Mouse (Mus musculus) heart, embryonic 15.5 days (tissue): ENCODE data around the gene Gm14685. TPM values are rescaled to one million over a fixed set of nuclear protein-coding genes. Genes with fewer than 3 reads are reported as not detected.
"Not testable (repeated sequence)": the region's sequence is repeated elsewhere in the genome, so short reads cannot be mapped to it uniquely, and the experiment has no call there.

Experiments used
- ATAC-seq: fragments of 200-750 bp; cut with Nextera tagmentation; replicated peaks from 2 replicates; pipeline ENCODE4 v1.8.0; 2017; ENCODE audit warnings: low read depth, moderate TSS enrichment; ENCODE audit not compliant: insufficient number of reproducible peaks, insufficient read depth, low FRiP score
- H3K27ac ChIP-seq: fragments of 300-500 bp; sonication (generic); 2 replicates; pipeline ENCODE4 v1.5.1; 2015; ENCODE audit warnings: mild to moderate bottlenecking, inconsistent platforms
- H3K27me3 ChIP-seq: fragments of 300-500 bp; sonication (generic); 2 replicates; pipeline ENCODE4 v1.6.1; 2015; ENCODE audit warnings: inconsistent platforms
- H3K36me3 ChIP-seq: fragments of 300-500 bp; sonication (generic); 2 replicates; pipeline ENCODE4 v1.6.1; 2015; ENCODE audit warnings: mild to moderate bottlenecking, inconsistent platforms
- H3K4me1 ChIP-seq: fragments of 300-500 bp; sonication (generic); replicated peaks from 2 replicates; pipeline ENCODE4 v1.6.1; 2015; ENCODE audit warnings: inconsistent platforms
- H3K4me2 ChIP-seq: fragments of 300-500 bp; sonication (generic); 2 replicates; pipeline ENCODE4 v1.6.1; 2015; ENCODE audit warnings: inconsistent platforms, mild to moderate bottlenecking, moderate library complexity
- H3K4me3 ChIP-seq: fragments of 300-500 bp; sonication (generic); 2 replicates; pipeline ENCODE4 v1.5.1; 2015; ENCODE audit warnings: mild to moderate bottlenecking, inconsistent platforms
- H3K9ac ChIP-seq: fragments of 300-500 bp; sonication (generic); 2 replicates; pipeline ENCODE4 v1.6.1; 2015; ENCODE audit warnings: mild to moderate bottlenecking, inconsistent platforms
- H3K9me3 ChIP-seq: fragments of 300-500 bp; sonication (generic); replicated peaks from 2 replicates; pipeline ENCODE4 v1.6.1; 2016; ENCODE audit warnings: inconsistent platforms
- WGBS: fragments of 180-500 bp; shearing (Covaris S2); methylation state at CpG from one replicate; pipeline ENCODE4 v1.1.7; 2015; ENCODE audit warnings: mixed read lengths; 5-methylcytosine and 5-hydroxymethylcytosine counted together
- polyA plus RNA-seq: library from polyadenylated mRNA; unstranded; fragments of >200 nt; fragmentation: Nextera tagmentation; extraction: Ambion mirVana; gene quantifications from 2 replicates; pipeline ENCODE4 v1.2.1, GENCODE M21; 2015

Gm14685 gene
- not detected in 2 replicates for polyA plus RNA-seq

DNA sequence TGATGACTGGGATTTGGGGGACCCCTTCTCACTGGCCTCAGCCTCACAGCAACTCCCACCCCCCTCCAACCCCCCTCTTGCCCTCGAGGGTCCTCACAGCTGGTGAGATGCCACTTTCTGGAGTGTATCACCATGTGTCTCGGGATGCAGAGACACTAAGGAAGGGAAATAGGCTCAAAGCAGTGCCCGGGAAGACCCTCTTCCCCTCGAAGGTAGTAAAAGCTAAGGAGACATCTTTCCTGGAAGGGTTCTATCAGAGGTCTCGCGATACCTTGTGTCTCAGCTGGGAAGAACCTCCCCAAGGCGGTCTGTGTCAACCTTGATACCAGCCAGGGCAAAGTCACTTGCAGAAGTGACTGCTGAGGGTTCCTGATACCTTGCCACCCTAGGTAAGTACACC, at the start of gene Gm14685:
Gene Gm14685 (plus strand): TSS at position 301 of the 400 bp plus-strand sequence.
- H3K9ac ChIP-seq, H3K36me3 ChIP-seq, H3K4me3 ChIP-seq, H3K4me2 ChIP-seq, H3K27me3 ChIP-seq, H3K9me3 ChIP-seq, ATAC-seq, H3K27ac ChIP-seq, H3K4me1 ChIP-seq: not testable (repeated sequence)
- WGBS: no CpG with 5 or more reads among the region's 7 CpGs

- H3K9me3 ChIP-seq, H3K4me2 ChIP-seq, H3K4me1 ChIP-seq, H3K4me3 ChIP-seq, H3K36me3 ChIP-seq, H3K27me3 ChIP-seq, ATAC-seq, H3K9ac ChIP-seq, H3K27ac ChIP-seq: not testable (repeated sequence)
- 75% methylated on average over 19 of the region's 19 CpGs for WGBS
These were observed 34.4 kb upstream of the Gm14685 start, which contains the start of gene Xlr4a for GRCm38 (mm10) chrX:73082267-73083055. Gene Xlr4a, minus strand, starts transcription at chrX:73082478.

- not testable (repeated sequence) for H3K36me3 ChIP-seq, H3K4me1 ChIP-seq, H3K27me3 ChIP-seq, ATAC-seq, H3K9ac ChIP-seq, H3K4me3 ChIP-seq, H3K9me3 ChIP-seq, H3K27ac ChIP-seq, H3K4me2 ChIP-seq
- 69% methylated on average over 13 of the region's 13 CpGs for WGBS
These were observed 19.8 kb upstream of the Gm14685 start, which contains the start of gene Xlr3a for GRCm38 (mm10) chrX:73096941-73097508. Gene Xlr3a, minus strand, starts transcription at chrX:73097095.

GRCm38 (mm10) chrX:73122859-73123829, 6.3 kb downstream of the Gm14685 start:
- no CpG with 5 or more reads among the region's 12 CpGs for WGBS
- not testable (repeated sequence) for H3K4me3 ChIP-seq, H3K9ac ChIP-seq, H3K4me1 ChIP-seq, H3K4me2 ChIP-seq, ATAC-seq, H3K27ac ChIP-seq, H3K9me3 ChIP-seq, H3K36me3 ChIP-seq, H3K27me3 ChIP-seq

DNA sequence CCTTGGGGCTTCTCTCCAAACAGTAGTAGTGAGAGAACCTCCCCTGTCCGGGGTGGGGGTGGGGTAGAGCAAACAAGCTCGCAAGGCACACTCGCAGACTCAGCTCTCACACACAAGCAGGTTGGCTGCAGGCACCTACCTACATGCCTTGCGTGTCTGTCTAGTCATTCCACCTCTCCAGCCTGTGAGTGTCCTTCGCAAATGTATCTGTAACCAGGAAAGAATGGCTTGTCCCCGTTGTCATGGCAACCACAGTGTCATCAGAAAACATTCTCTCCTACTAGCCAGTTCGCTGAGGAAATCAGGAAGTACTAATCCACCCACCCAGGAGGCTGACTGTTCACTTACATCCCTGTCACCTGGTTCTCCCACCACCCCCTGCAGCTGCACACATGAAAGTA, 26.4 kb downstream of the Gm14685 start:
- H3K27me3 ChIP-seq, H3K4me2 ChIP-seq, ATAC-seq, H3K4me3 ChIP-seq, H3K9ac ChIP-seq, H3K27ac ChIP-seq, H3K9me3 ChIP-seq, H3K4me1 ChIP-seq, H3K36me3 ChIP-seq: not testable (repeated sequence)
- WGBS: no CpG with 5 or more reads among the region's 7 CpGs

- not testable (repeated sequence) for H3K4me3 ChIP-seq, H3K9ac ChIP-seq, H3K27ac ChIP-seq, H3K4me1 ChIP-seq, H3K4me2 ChIP-seq, ATAC-seq, H3K27me3 ChIP-seq, H3K9me3 ChIP-seq, H3K36me3 ChIP-seq
- WGBS: no CpG with 5 or more reads among the region's 20 CpGs
These were observed 31.6 kb downstream of the Gm14685 start, which contains the start of gene Xlr5b for GRCm38 (mm10) chrX:73148496-73148895. Gene Xlr5b, plus strand, starts transcription at chrX:73148796.

GRCm38 (mm10) chrX:73149350-73149749, 32.5 kb downstream of the Gm14685 start, which contains the start of gene DXBay18:
Gene DXBay18, minus strand, starts transcription at chrX:73149450.
- H3K4me2 ChIP-seq, H3K9ac ChIP-seq, H3K9me3 ChIP-seq, H3K27ac ChIP-seq, H3K36me3 ChIP-seq, H3K4me1 ChIP-seq, H3K4me3 ChIP-seq, H3K27me3 ChIP-seq, ATAC-seq: not testable (repeated sequence)
- no CpG with 5 or more reads among the region's 7 CpGs for WGBS

- not testable (repeated sequence) for ATAC-seq, H3K4me3 ChIP-seq, H3K27me3 ChIP-seq, H3K4me1 ChIP-seq, H3K27ac ChIP-seq, H3K4me2 ChIP-seq, H3K36me3 ChIP-seq, H3K9ac ChIP-seq, H3K9me3 ChIP-seq
- 56% methylated on average over 5 of the region's 15 CpGs for WGBS
These were observed 60.0 kb downstream of the Gm14685 start, which contains the start of gene Spin2d for GRCm38 (mm10) chrX:73176889-73177288. Gene Spin2d, minus strand, starts transcription at chrX:73176989.

Other genes with a start within 250 kb of the Gm14685 start
- gene Cetn2, start 198.6 kb upstream of the Gm14685 start, polyA plus RNA-seq: 50.6 and 60.7 TPM in 2 replicates
- 13.4 and 15.6 TPM in 2 replicates for gene Nsdhl, start 198.5 kb upstream of the Gm14685 start, polyA plus RNA-seq
- 3.5 and 4.5 TPM in 2 replicates for gene Zfp185, start 129.7 kb upstream of the Gm14685 start, polyA plus RNA-seq
- 0.10 TPM in 1 of 2 replicates, not detected in the other for gene Pnma5, start 79.9 kb upstream of the Gm14685 start, polyA plus RNA-seq
- 0.06 TPM in 1 of 2 replicates, not detected in the other for gene Pnma3, start 52.3 kb upstream of the Gm14685 start, polyA plus RNA-seq
- 0.79 and 2.0 TPM in 2 replicates for gene Xlr4a, start 34.6 kb upstream of the Gm14685 start, polyA plus RNA-seq
- gene Xlr3a, start 20.0 kb upstream of the Gm14685 start, polyA plus RNA-seq: 1.8 and 1.9 TPM in 2 replicates
- gene Xlr5b, start 31.7 kb downstream of the Gm14685 start, polyA plus RNA-seq: not detected in 2 replicates
- gene DXBay18, start 32.4 kb downstream of the Gm14685 start, polyA plus RNA-seq: 0.08 TPM in 1 of 2 replicates, not detected in the other
- not detected in 2 replicates for gene Spin2d, start 59.9 kb downstream of the Gm14685 start, polyA plus RNA-seq
- gene Xlr3b, start 75.2 kb downstream of the Gm14685 start, polyA plus RNA-seq: 6.0 and 6.8 TPM in 2 replicates
- gene Xlr4b, start 97.3 kb downstream of the Gm14685 start, polyA plus RNA-seq: 0.96 and 2.8 TPM in 2 replicates
- 9.2 and 11.6 TPM in 2 replicates for gene F8a, start 111.2 kb downstream of the Gm14685 start, polyA plus RNA-seq
- 0.14 and 0.79 TPM in 2 replicates for gene Xlr4c, start 126.1 kb downstream of the Gm14685 start, polyA plus RNA-seq
- gene Xlr3c, start 148.3 kb downstream of the Gm14685 start, polyA plus RNA-seq: not detected in 2 replicates
- gene Xlr5a, start 175.9 kb downstream of the Gm14685 start, polyA plus RNA-seq: not detected in 2 replicates
- gene Xlr5c, start 175.9 kb downstream of the Gm14685 start, polyA plus RNA-seq: not detected in 2 replicates
- not detected in 2 replicates for gene Gm45015, start 219.8 kb downstream of the Gm14685 start, polyA plus RNA-seq
- 8.3 and 11.4 TPM in 2 replicates for gene Zfp275, start 225.6 kb downstream of the Gm14685 start, polyA plus RNA-seq